Mouse (Mus musculus): ENCODE results near the gene Isl1.

- TF ChIP-seq CTCF (conservative IDR thresholded peaks at IDR 0.05; ENCODE audit: low read length) (no peak), POU5F1 (IDR thresholded peaks at IDR 0.05; ENCODE audit: borderline replicate concordance, low read length) (no peak), NANOG (IDR thresholded peaks at IDR 0.05; ENCODE audit: borderline replicate concordance, low read length) (no peak)
Measured at GRCm38 (mm10) chr13:116303766-116304165, 5.7 kb downstream of the Isl1 start.

All from E14TG2a.4 (cell line).